Comparison of ENCODE assay signal across 18 mouse cellular contexts in the genomic region with DNA sequence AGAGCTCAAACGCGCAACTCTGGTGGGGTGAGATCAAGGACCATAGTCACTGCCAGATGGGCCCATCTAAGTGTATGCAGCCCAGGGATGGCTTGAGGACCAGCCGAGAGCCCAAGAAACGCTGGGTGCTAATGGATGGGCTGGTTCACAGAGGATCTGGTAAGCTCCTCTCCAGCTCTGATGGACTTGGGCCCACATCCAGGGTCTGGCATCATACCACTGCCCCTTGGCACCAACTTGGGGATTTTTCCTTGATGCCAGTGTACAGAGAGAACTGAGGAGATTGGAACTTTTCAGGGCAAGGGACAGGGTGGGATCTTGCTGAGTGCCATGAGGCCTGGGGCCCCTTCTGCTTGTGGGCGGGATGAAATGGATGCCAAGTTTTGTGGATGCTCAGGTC. TPM values are rescaled to one million over a fixed set of nuclear protein-coding genes. Genes with fewer than 3 reads are reported as not detected.
"Had no signal": no experiment of that assay in that cellular context is flagged by ENCODE, and none has a peak within 500 bp of the region (broad histone marks: within the 10 kb centered on the region; RNA-seq: fewer than 3 reads in every experiment).

No protein-coding gene starts in this region.

- DNase-seq: heart, postnatal 10 days; heart, postnatal 14 days; heart, postnatal 36 days; heart, postnatal 4 days; kidney, adult 11 months; kidney, adult 18-20 months; kidney, adult 2 months; kidney, adult 8-10 months; kidney, adult 9 months; kidney, postnatal 10 days; kidney, postnatal 14 days; kidney, postnatal 25 days; kidney, postnatal 36 days; kidney, postnatal 4 days; layer of hippocampus, adult 9-11 months; layer of hippocampus, postnatal 36 days had no signal

RNA-seq across cellular contexts. Expression of gene Creg2, which starts 30.4 kb away (rescaled TPM):
- total RNA-seq: heart, postnatal 10 days; heart, postnatal 14 days; heart, postnatal 25 days; heart, postnatal 36 days; heart, postnatal 4 days; hematopoietic stem cell, adult 5-6 weeks had no signal
